Mouse (Mus musculus): Measurements from ENCODE around the gene Cmbl.

Cmbl gene

GRCm38 (mm10) chr15:31617261-31617660 is 52.1 kb downstream of the Cmbl start:
- DNase-seq (ENCODE audit: low read depth in 1 of 2, low spot score in 2 of 2), result no peak

GRCm38 (mm10) chr15:31619521-31619920 is 54.3 kb downstream of the Cmbl start:
- DNase-seq (ENCODE audit: low read depth in 1 of 2, low spot score in 2 of 2), result no peak

- no peak for DNase-seq (ENCODE audit: low read depth in 1 of 2, low spot score in 2 of 2)
Observed at GRCm38 (mm10) chr15:31627277-31628154, 62.3 kb downstream of the Cmbl start.

GRCm38 (mm10) chr15:31628180-31628579 is 63.0 kb downstream of the Cmbl start:
- no peak for DNase-seq (ENCODE audit: low read depth in 1 of 2, low spot score in 2 of 2)

GRCm38 (mm10) chr15:31629556-31629955 is 64.4 kb downstream of the Cmbl start:
- no peak for DNase-seq (ENCODE audit: low read depth in 1 of 2, low spot score in 2 of 2)

GRCm38 (mm10) chr15:31631396-31631858 is 66.2 kb downstream of the Cmbl start:
- no peak for DNase-seq (ENCODE audit: low read depth in 1 of 2, low spot score in 2 of 2)

- DNase-seq (ENCODE audit: low read depth in 1 of 2, low spot score in 2 of 2), result no peak
Observed at GRCm38 (mm10) chr15:31632478-31632877, 67.3 kb downstream of the Cmbl start.

- DNase-seq (ENCODE audit: low read depth in 1 of 2, low spot score in 2 of 2), result no peak
Observed at GRCm38 (mm10) chr15:31634582-31634981, 69.4 kb downstream of the Cmbl start.

GRCm38 (mm10) chr15:31636091-31636595 is 71.0 kb downstream of the Cmbl start:
- DNase-seq (ENCODE audit: low read depth in 1 of 2, low spot score in 2 of 2), result no peak
